7 mouse cellular contexts compared by ENCODE assay signal in the genomic region with DNA sequence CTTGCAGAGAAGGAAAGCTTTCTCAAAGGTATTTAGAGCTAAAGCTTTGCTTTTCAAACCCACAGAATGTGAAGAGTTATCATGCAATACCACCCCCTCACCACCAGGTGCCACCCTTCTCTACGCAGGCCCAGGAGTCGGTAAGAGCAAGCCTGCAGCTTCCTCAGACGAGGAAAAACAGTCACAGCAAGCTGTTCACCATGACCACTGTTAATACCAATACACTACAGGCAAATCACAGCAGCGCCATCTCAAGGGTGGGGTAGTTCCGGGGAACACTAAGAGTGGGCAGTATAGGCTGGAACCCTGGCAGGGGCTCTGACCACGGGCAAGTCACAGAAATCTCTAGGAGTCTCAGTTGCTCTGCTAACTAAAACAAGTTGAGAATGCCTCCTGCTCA.
DNase-seq lines count a peak whose midpoint lies in the region; ATAC-seq and TF ChIP-seq lines count a peak whose summit lies in the region.

No protein-coding gene starts in this region.

- no peak for TF ChIP-seq POLR2A in small intestine, adult 2 months (IDR thresholded peaks at IDR 0.05; ENCODE audit: low read depth, low read length)

- peak; percentile 83; the same call in 1 of the 2 replicates for TF ChIP-seq CTCF in small intestine, adult 2 months (IDR thresholded peaks at IDR 0.05; ENCODE audit: extremely low read depth, insufficient read length, insufficient replicate concordance, low read depth, low read length)

- no peaks in the 10 kb centered on the region for H3K9me3 ChIP-seq in forebrain, embryonic 11.5 days (ENCODE audit: control insufficient read depth, low read length)
- H3K9me3 ChIP-seq in kidney, embryonic 15.5 days (replicated peaks), result no peaks in the 10 kb centered on the region

- H3K9ac ChIP-seq in forebrain, embryonic 11.5 days (ENCODE audit: low read length), result no peak overlapping the region
- no peak overlapping the region for H3K9ac ChIP-seq in kidney, embryonic 15.5 days

- H3K4me3 ChIP-seq in forebrain, embryonic 11.5 days (ENCODE audit: low read depth, low read length), result no peak overlapping the region
- no peak overlapping the region for H3K4me3 ChIP-seq in kidney, embryonic 15.5 days (replicated peaks)
- no peak overlapping the region for H3K4me3 ChIP-seq in small intestine, adult 2 months (ENCODE audit: low read depth, low read length)

- H3K4me1 ChIP-seq in forebrain, embryonic 11.5 days (replicated peaks; ENCODE audit: control insufficient read depth, insufficient read depth, low read length), result no peaks in the 10 kb centered on the region
- H3K4me1 ChIP-seq in kidney, embryonic 15.5 days, result no peaks in the 10 kb centered on the region
- no peaks in the 10 kb centered on the region for H3K4me1 ChIP-seq in small intestine, adult 2 months (ENCODE audit: control insufficient read depth, insufficient read depth, insufficient read length, low read length)

- DNase-seq in 3T3-L1 (ENCODE audit: low read depth, low spot score) (peak; percentile 61), A20 (ENCODE audit: low read depth, low spot score) (peak; percentile 47)
- DNase-seq in adrenal gland, postnatal 14 days, result peak; percentile 80
- DNase-seq in forebrain, embryonic 11.5 days (ENCODE audit: low spot score), result peak; percentile 59
- peak; percentile 62 for DNase-seq in lung, postnatal 36 days

- peak; percentile 39 for ATAC-seq in forebrain, embryonic 11.5 days (replicated peaks; ENCODE audit: low FRiP score)
- peak; percentile 46; the same call in 1 of the 2 replicates for ATAC-seq in kidney, embryonic 15.5 days (replicated peaks; ENCODE audit: low FRiP score)

- H3K36me3 ChIP-seq in forebrain, embryonic 11.5 days (ENCODE audit: control insufficient read depth, insufficient read depth, low read length), result peaks cover 5% of the 10 kb centered on the region
- peaks cover 55% of the 10 kb centered on the region for H3K36me3 ChIP-seq in kidney, embryonic 15.5 days
- peaks cover 6% of the 10 kb centered on the region; the same call in 1 of the 2 replicates for H3K36me3 ChIP-seq in small intestine, adult 2 months (ENCODE audit: control insufficient read depth, insufficient read depth, low read length)

- H3K27me3 ChIP-seq in forebrain, embryonic 11.5 days (ENCODE audit: control insufficient read depth, insufficient read depth, low read length), result no peaks in the 10 kb centered on the region
- H3K27me3 ChIP-seq in kidney, embryonic 15.5 days, result no peaks in the 10 kb centered on the region
- H3K27me3 ChIP-seq in small intestine, adult 2 months (ENCODE audit: control insufficient read depth, insufficient read depth, low read length), result no peaks in the 10 kb centered on the region

- H3K27ac ChIP-seq in forebrain, embryonic 11.5 days (ENCODE audit: low read depth, low read length), result no peak overlapping the region
- no peak overlapping the region for H3K27ac ChIP-seq in kidney, embryonic 15.5 days
- H3K27ac ChIP-seq in small intestine, adult 2 months (ENCODE audit: insufficient read depth, low read depth, low read length), result no peak overlapping the region

- H3K4me2 ChIP-seq in forebrain, embryonic 11.5 days (ENCODE audit: low read depth, low read length, severe bottlenecking), result no peak overlapping the region
- H3K4me2 ChIP-seq in kidney, embryonic 15.5 days, result no peak overlapping the region

- WGBS in forebrain, embryonic 11.5 days, result 68% methylated on average over 6 of the region's 6 CpGs
- WGBS in kidney, embryonic 15.5 days, result 71% methylated on average over 6 of the region's 6 CpGs
- WGBS in small intestine, adult 2 months, result 63% methylated on average over 6 of the region's 6 CpGs
